Mouse (Mus musculus): ENCODE data around the gene Sgo2a.
"Not testable (repeated sequence)": the region's sequence is repeated elsewhere in the genome, so short reads cannot be mapped to it uniquely, and the experiment has no call there.

The Sgo2a gene

DNA sequence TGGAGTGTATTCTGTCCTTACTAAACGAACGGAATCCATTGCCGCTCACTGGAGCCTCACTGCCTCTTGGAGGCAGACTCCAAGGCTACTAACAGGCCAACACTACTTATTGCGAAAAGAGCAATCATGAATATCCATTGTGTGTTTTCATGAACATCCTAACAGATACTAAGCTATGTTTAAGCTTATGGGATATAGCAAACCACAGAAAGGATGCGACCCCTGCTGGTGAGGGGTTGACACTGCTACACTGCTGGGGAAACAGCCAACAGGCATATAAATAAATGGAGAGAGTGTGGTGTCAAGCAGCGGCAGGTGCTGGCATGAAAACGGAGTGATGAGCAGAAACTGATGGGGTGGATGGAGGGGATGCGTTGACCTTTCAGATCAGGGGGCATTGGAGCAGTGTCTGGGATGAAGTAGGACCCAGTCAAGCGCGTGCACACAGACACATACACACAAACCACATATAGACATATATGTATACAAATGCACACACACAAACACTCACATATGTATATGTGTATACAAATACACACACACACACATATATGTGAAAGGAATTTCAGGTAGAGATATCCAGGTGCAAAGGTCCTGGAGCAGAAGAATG, 35.5 kb downstream of the Sgo2a start:
- peak; percentile 52 for DNase-seq (ENCODE audit: low read depth)

DNA sequence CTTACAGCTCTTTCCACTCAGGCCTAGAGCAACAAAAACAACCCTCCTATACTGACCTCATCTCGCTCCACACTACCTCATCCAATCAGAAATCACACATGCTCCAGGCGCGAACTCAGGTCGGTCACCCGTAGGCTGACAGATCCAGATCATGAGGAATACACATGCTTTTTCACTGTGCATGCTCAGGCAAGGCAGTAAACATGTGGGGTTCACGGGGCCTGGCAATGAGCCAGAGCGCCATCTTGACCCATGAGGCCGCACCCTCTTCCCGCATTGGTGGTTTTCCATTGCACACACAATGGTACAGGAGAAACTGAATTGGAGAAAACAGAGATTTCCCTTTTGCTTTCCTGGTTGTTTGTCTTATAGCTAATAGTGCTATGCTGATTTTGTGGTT, 41.5 kb downstream of the Sgo2a start:
- not testable (repeated sequence) for DNase-seq (ENCODE audit: low read depth)

DNA sequence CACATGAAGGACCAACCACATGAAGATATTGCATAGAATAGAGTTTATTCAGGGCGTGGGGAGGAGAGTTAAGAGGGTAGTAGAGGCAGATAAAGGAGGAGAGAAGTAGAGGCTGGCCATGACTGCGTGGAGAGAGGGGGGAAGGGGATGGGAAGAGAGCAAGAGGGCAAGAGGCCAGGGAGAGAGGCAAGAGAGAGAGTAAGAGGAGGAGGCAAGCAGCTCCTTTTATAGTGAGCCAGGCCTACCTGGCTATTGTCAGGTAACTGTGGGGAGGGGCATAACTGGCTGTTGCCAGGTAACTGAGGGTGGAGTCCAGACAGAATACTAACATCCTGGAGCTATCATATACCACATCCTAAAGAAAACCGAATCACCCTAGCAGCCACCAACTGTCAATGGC, 49.3 kb downstream of the Sgo2a start:
- no peak for DNase-seq (ENCODE audit: low read depth)

DNA sequence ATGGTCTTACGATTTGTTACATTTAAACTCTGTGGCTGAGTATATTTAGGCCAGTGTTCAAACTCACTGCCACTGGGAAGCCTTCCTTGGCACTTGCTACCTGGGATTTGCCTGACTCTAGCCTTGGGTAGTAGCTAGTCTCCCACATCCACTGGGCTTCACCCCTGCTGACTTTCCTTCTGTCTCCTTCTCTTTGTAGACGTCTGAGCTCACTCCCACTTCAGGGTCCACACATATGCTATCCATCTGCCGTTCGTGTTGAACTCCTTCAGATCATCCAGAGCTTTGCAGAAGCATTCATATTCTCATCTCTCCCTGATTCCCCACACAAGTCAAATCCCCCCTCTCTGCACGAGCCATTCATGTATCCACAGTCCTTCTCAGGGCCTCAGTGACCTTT, 49.8 kb downstream of the Sgo2a start:
- no peak for DNase-seq (ENCODE audit: low read depth)

DNA sequence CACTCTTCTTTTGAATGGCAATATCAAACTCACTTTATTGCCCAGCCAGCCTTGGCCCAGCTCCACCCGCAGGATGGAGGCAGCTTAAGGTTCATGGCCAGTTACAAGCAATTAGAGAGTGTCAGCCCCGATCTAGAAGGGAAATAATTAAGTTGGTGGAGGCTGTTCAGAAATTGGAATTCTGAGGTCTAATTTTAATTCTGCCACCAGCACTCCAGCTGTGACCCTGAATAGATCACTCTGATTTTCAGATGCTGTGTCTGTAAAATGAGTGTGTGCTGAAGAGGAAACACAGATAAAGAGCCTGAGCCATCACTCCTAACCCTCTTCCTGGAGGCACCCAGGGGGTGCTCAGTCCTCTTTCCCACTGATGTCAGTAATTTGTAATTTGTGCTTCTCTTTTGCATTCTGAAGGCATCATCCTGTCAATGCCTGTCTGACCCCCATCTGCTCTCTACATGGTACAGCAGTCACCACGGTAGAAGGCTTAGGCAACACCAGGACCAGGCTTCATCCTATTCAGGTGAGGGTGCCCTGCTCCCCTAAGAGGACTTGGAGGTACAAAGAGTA, 51.0 kb downstream of the Sgo2a start:
- no peak for DNase-seq (ENCODE audit: low read depth)

DNA sequence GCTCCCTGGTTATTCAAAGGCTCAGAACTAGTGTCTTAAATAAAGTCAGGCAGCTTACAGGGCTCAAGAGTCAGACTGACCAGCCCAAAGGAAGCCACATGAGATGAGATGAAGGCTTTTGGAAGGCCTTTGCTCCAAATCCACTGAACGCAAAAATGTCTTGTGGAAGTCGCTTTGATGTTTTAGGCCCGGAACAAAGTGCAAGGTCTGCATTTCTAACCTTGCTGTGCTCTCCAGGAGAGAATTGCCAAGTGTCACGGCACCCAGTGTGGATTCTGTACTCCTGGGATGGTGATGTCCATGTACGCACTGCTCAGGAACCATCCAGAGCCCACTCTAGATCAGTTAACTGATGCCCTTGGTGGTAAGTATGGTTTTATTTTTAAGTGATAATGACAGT, 53.4 kb downstream of the Sgo2a start:
- DNase-seq (ENCODE audit: low read depth) = no peak

DNA sequence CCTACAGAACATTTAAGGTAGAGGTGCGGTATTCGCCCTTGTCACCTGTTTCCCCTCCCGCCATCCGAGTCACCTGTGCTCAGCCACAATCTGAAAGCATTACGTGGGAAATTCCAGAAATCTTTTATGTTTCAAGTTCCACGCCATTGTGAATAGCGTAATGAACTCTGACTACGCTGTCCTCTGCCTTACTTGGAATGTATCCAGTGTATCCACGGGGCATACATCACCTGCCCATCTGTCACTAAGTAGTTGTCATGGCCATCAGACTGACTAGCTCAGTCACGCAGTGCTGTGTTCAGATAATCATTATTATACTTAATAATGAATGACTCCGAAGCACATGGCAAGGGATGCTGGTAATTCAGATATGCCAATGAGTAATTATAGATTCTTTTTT, 59.8 kb downstream of the Sgo2a start:
- no peak for DNase-seq (ENCODE audit: low read depth)

DNA sequence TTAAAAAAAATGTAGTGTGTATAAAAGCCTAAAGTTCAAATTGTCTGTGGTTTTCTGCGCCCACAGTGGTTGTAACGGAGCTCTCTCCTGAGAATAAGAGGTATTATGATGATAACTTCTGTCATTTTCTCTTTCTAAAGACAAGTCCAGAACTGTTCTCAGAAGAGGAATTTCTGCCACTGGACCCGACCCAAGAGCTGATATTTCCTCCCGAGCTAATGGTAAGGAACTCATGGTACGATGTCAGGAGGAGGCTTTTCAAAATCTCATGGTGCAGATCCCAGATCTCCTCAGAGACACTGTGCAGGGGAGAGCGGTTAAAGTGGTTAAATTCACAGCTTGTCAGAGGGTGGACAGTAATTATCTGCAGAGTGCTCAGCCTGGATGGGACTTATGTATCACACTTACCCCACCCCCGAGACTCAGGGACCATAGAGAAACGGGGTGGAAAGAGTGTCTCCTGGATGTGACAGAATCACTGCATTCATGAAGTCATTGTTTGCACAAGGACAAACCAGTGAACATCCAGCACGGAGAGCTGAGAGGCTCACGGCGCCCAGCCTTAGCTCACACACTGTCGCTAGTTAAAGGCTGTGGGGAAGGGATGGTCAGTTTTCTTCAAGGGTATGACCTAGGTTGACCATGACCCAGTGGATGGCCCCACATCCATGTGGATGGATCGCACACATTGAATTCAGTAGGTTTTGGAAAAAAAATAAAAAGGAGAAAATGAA, 60.5 kb downstream of the Sgo2a start:
- no peak for DNase-seq (ENCODE audit: low read depth)

DNA sequence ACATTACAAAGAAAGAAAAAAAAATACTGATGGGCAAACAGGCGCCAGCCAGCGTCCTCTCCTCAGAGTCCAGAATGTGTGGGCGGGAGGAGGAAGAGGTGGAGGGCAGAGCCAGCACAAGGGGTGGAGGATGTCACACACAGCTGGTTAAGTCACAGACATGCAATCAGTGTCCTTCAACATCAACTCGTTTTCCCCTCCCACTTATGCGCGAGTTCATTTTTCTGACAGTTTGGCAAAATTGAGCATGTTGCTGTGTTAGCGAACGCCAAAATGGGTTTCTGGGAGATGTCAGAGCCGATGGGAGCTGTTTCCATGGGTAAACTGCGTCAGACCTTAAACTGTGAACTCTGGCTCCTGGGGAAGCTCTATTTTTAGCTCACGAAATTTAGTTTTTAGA, 61.2 kb downstream of the Sgo2a start:
- no peak for DNase-seq (ENCODE audit: low read depth)

DNA sequence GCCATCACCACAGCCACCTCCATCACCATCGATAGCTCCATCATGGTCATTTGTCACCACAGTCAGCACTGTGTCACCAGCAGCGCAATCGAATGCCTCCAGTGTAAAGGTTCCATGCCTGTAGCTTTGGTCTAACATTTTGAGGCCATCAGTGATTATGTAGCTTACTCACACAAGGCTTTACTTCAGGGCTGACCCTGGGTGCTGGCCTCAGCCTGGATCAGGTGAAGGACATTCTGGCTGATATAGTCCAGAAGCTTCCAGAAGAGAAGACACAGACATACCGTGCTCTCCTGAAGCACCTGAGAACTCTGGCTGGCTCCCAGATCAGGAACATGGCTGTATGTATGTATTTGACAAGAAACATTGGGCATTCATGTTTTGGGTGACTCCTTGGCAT, 63.1 kb downstream of the Sgo2a start:
- no peak for DNase-seq (ENCODE audit: low read depth)

DNA sequence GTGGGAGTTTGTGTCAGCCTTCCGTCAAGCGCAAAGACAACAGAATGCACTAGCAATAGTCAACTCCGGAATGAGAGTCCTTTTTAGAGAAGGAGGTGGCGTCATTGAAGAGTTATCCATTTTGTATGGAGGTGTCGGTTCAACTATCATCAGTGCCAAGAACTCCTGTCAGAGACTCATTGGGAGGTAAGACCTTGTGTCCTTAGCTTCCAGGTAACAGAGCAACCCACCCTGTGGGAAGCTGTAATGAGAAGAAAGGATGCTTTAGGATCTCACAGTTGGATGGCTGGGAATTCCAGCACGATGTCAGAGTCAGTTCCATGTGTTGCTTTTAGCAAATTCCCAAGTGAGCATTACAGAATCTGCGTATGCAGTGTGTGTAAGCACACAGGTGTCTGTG, 66.4 kb downstream of the Sgo2a start:
- no peak for DNase-seq (ENCODE audit: low read depth)

DNA sequence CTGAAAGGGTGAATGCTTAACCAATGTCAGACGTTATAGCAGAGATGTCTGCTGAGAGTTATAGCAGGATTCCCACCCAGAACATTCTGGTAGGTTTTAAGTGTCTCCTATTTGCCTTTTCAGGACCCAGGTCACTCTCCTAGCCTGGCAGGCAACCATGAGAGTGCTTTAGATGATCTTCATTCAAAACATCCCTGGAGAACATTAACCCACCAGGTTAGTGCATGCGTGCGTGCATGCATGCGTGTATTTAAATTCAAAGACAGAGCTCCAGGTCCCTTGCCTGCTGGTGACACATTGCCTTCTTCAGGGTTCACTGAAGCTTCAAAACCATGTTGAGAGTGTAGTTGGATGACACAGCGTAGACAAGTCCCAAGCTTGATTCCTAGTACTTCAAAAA, 69.4 kb downstream of the Sgo2a start:
- DNase-seq (ENCODE audit: low read depth) = no peak

DNA sequence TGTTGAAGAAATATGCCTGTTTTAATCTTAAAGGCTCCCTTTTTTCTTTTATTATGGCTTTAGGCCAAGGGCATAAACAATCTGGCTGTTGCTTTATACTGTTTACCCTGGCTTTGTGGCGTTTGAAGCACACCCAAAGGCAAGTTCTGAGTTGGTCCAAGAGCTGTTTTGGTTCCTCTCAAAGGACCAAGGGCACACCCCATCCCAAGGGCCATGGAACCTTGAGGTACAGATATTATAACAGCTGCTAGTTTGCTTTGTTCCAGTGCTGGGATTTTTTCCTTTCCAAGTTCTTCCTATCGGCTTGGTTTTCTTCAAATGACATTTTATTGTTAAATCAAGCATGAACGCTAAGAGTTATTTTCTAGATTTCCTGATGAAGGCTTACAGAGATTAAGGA, 69.8 kb downstream of the Sgo2a start:
- no peak for DNase-seq (ENCODE audit: low read depth)

DNA sequence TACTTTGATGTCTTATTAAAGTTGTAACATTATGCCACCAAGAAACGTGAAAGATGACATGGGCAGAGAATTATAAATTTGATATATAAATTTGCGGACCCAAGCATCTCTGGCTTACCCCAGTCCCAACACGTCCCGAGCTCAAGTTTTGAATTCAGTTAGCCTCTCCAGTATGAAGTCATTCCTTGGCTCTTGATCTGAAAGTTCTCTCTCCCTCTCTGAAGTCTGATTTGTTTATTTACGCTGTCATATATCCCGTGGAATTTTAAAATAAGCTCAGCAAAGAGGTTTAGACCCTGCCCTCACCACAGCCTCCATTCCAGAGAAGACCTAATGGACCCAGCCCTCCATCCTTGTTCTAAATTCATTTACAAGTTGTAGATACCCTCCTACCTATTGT, 73.4 kb downstream of the Sgo2a start:
- no peak for DNase-seq (ENCODE audit: low read depth)

DNA sequence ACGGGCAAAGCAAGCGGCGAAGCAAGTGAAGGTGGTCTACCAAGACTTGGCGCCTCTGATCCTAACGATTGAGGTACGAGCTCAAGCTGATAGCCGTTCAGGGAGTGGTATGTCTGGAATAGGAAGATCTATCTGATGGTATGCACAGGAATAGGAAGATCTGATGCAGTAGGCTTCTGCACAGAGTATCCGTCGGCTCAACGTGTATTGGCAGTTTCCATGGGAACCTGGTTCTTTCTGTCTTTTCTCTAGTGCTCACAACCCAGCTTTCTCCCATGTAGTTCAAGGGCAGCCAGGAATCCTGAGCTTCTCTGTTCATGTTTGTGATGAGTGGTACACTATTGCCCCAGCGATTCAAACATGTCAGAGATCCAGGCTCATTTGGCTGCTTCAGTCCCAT, 74.3 kb downstream of the Sgo2a start:
- no peak for DNase-seq (ENCODE audit: low read depth)

DNA sequence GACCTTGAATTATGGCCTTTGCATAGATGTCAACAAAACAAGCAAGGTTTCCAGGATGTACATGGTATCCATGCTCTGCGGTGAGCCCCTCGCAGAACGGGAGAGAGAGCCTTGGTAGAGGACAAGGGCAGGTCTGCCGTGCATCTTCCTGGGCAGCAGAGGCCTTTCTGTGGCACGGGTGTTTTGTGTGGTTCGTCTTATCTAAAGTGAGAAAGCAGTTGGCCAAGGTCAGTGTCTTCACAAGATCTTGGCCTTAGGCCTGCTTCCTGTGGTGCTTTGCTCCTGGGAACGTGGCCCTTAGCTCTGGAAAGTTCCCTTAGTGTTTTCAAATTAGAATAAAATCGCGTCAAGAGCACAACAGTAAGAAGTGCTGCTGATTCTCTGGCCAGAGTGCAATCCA, 75.2 kb downstream of the Sgo2a start:
- no peak for DNase-seq (ENCODE audit: low read depth)

DNA sequence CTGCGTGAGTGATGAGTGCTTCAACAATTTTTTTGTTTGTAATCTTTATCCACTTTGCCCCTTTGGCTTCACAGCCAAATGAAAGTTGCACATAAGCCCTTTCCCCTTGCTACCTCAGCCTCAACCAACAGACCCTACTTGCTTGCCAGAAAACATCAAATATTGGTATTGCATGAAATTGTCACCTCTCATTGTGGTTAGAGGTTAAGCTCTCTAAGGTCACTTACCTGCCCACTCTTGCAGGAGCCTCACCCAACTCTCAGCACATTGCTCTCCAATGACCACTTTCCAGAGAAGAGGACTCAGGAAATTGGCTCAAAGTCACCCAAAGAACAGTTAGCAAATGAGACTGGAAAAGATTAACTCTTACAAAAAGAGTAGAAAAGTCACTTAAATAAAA, 75.7 kb downstream of the Sgo2a start:
- no peak for DNase-seq (ENCODE audit: low read depth)

DNA sequence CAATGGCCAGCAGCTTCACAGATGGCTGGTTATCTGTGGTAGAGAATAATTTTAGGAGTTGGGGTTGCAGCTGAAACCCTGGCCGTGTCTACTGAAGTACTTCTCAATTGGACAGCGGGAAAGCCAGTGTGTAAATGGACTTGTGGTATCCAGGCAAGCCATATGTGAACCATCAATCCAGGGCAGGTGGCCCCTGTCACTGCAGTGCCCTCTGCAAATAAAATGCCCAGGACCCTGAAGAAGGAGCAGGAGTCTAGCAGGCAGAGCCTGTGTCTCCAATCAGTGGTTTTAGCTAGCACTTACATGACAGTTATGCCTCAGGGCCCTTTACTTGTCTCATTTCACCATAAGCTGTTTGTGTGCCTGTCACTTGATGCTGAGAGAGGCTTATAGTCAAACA, 76.6 kb downstream of the Sgo2a start:
- no peak for DNase-seq (ENCODE audit: low read depth)

DNA sequence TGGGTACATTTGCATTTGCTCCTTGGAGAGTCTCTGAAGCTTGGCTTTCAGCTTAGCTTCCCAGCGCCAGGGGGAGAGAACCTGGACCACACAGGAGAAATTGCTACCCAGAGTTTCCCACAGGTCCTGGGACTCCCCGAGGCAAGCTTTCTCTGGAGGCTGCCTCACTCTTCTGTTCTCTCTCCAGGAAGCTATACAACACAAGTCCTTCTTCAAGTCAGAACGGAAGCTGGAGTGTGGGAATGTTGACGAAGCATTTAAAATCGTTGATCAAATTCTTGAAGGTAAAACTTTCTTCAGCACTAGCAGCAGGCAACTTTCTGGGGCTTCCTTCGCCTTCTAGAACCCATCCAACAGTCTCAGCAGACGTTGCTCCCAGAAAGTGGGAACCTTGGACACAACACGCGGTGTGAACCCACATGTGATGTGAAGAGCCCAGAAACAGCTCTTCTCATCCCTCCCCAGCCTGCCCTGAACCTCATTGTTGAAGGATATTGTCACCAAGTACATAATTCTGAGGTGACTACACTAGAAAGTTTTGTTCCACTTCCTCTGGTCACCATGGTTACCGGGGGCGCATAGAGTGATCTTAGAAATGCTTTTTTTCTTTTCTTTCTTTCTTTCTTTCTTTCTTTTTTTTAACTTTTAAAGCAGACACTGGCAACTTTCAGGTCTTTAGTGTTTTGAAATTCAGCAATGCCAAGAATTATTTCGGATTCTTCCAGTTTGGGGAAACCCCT, 77.4 kb downstream of the Sgo2a start:
- no peak for DNase-seq (ENCODE audit: low read depth)

DNA sequence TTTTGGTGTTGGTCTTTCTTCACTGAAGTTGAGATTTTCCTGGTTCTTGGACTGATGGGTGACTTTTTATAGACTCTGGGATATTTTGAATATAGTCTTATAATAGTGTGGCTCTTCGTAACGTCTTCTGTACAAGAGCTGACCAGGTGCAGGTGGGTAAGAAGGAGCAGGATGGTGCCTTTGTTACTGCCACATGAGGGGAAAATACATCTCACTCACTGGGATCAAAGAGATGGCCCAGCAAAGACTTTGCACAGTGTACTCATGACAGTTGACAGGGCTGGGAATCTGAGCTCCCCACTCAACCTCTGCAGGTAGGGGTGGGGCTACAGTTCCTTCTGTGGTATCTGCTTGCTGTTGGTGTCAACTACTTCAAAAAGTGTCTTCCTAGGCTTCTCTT, 78.5 kb downstream of the Sgo2a start:
- DNase-seq (ENCODE audit: low read depth) = no peak

Data from fibroblast of lung, adult 2 months (primary cell).